ENCODE assay signal across 8 mouse cellular contexts in genomic region chr2:12923804-12924591, GRCm38 (mm10). TPM values are rescaled to one million over a fixed set of nuclear protein-coding genes. Genes with fewer than 3 reads are reported as not detected.
DNase-seq lines count a peak whose midpoint lies in the region; ATAC-seq lines count a peak whose summit lies in the region.

TSS of gene Pter (plus strand) at chr2:12924041.

- peak within 1 kb of the TSS; percentile 68 for H3K4me2 ChIP-seq in hindbrain, embryonic 11.5 days (replicated peaks; ENCODE audit: low read depth, low read length)

- H3K4me1 ChIP-seq in hindbrain, embryonic 11.5 days (replicated peaks; ENCODE audit: control insufficient read depth, insufficient read depth, low read length) = no peaks in the 10 kb centered on the region

- H3K27me3 ChIP-seq in hindbrain, embryonic 11.5 days (ENCODE audit: control insufficient read depth, insufficient read depth, low read length) = no peaks in the 10 kb centered on the region

- no peaks in the 10 kb centered on the region for H3K36me3 ChIP-seq in hindbrain, embryonic 11.5 days (ENCODE audit: control insufficient read depth, insufficient read depth, low read length)

- WGBS in hindbrain, embryonic 11.5 days = under 1% methylated on average over 24 of the region's 24 CpGs

- H3K9ac ChIP-seq in hindbrain, embryonic 11.5 days (ENCODE audit: low read depth, low read length) = peak within 1 kb of the TSS; percentile 56

- H3K4me3 ChIP-seq in hindbrain, embryonic 11.5 days (ENCODE audit: low read depth, low read length) = peak within 1 kb of the TSS; percentile 40

- H3K9me3 ChIP-seq in hindbrain, embryonic 11.5 days (ENCODE audit: control insufficient read depth, low read length) = no peaks in the 10 kb centered on the region

- DNase-seq in NIH3T3 (ENCODE audit: low read depth) = peak; percentile 98
- DNase-seq in cerebellum, postnatal 10 days = peak; percentile 62 to 79
- peak; percentile 20 to 53 for DNase-seq in frontal cortex, postnatal 10 days (ENCODE audit: low spot score in 2 of 2)
- peak; percentile 86 for DNase-seq in hindbrain, embryonic 11.5 days (ENCODE audit: low spot score)
- DNase-seq in layer of hippocampus, postnatal 10 days (ENCODE audit: low spot score in 2 of 2) = peak; percentile 63 to 71
- DNase-seq in lung, postnatal 10 days = peak; percentile 95
- peak; percentile 82 for DNase-seq in ovary, postnatal 14 days (ENCODE audit: low spot score)
- peak; percentile 52 to 59 for DNase-seq in thymus, postnatal 10 days (ENCODE audit: low spot score in 2 of 2)

- ATAC-seq in hindbrain, embryonic 11.5 days (ENCODE audit: low FRiP score) = peak; percentile 97

- H3K27ac ChIP-seq in hindbrain, embryonic 11.5 days (ENCODE audit: low read depth, low read length) = no peak within 1 kb of the TSS

RNA-seq across cellular contexts. Expression of gene Pter, which starts in this region (rescaled TPM):
- 10.1 and 10.7 TPM in 2 replicates for polyA plus RNA-seq in hindbrain, embryonic 11.5 days (2014; fragmentation: Nextera tagmentation; extraction: Ambion mirVana)
- total RNA-seq in layer of hippocampus, postnatal 10 days (2021) = 1 to 10 TPM; 1.9 to 2.6 TPM

Comparison
In these comparisons a context has a peak if more than half of its experiments do, and no peak if none do; other contexts are left out.
1. DNase-seq: peak in every context shown above with its lines; median percentile 98 in NIH3T3; 95 in lung, postnatal 10 days; 86 in hindbrain, embryonic 11.5 days; 82 in ovary, postnatal 14 days; 70 in cerebellum, postnatal 10 days; 67 in layer of hippocampus, postnatal 10 days; 56 in thymus, postnatal 10 days; 36 in frontal cortex, postnatal 10 days.